24 mouse cellular contexts compared by ENCODE assay signal in the genomic region with DNA sequence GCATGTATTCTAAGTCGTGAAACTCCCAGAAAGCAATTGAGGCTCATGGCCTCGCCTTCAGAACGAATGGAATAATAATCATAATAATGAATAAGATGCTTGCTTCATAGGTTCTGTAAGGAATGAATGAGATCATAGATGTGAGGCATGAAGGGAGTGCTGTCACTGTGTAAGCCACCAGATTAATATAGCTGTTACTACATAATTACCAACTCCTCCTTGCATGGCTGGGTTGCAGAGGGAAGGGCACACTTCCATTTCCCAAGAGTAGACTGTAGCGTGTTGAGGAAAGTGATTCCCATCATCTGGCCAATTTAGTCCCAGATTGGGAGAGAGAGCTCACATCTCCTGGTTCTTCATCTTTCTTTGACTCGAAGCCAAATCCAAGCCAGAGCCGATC.
DNase-seq lines count a peak whose midpoint lies in the region; ATAC-seq and TF ChIP-seq lines count a peak whose summit lies in the region.
"Had no signal": no experiment of that assay in that cellular context is flagged by ENCODE, and none has a peak within 500 bp of the region (broad histone marks: within the 10 kb centered on the region; RNA-seq: fewer than 3 reads in every experiment).

No protein-coding gene starts in this region.

- no peaks in the 10 kb centered on the region for H3K36me3 ChIP-seq in embryonic facial prominence, embryonic 14.5 days (ENCODE audit: control insufficient read depth, insufficient read depth, low read length)
- no peaks in the 10 kb centered on the region for H3K36me3 ChIP-seq in embryonic facial prominence, embryonic 10.5 days (replicated peaks)
- no peaks in the 10 kb centered on the region for H3K36me3 ChIP-seq in hindbrain, postnatal 0 days (ENCODE audit: insufficient read depth, low read length)
- H3K36me3 ChIP-seq in hindbrain, embryonic 12.5 days = no peaks in the 10 kb centered on the region
- no peaks in the 10 kb centered on the region for H3K36me3 ChIP-seq in embryonic facial prominence, embryonic 15.5 days
- H3K36me3 ChIP-seq: embryonic facial prominence, embryonic 13.5 days; forebrain, embryonic 15.5 days; G1E had no signal

- DNase-seq in embryonic facial prominence, embryonic 14.5 days (ENCODE audit: low spot score) = no peak
- DNase-seq in embryonic facial prominence, embryonic 10.5 days (ENCODE audit: low spot score) = no peak
- DNase-seq in hindbrain, postnatal 0 days (ENCODE audit: low spot score) = peak; percentile 10
- peak; percentile 27 for DNase-seq in Muller cell, postnatal 12 days (ENCODE audit: inconsistent ontology term)
- no peak for DNase-seq in layer of hippocampus, adult 9-10 months (ENCODE audit: low spot score)
- no peak for DNase-seq in right cerebral cortex, postnatal 14 days
- DNase-seq: adrenal gland, adult 2 months; adrenal gland, postnatal 10 days; adrenal gland, postnatal 25 days; B cell, adult 2 months; cerebellum, adult 11-12 months; cerebellum, adult 2 months; cerebellum, adult 9-10 months; cerebellum, postnatal 25 days; forebrain, postnatal 0 days had no signal

- no peaks in the 10 kb centered on the region for H3K4me1 ChIP-seq in embryonic facial prominence, embryonic 14.5 days (ENCODE audit: control insufficient read depth, insufficient read depth, low read length)
- no peaks in the 10 kb centered on the region for H3K4me1 ChIP-seq in embryonic facial prominence, embryonic 10.5 days
- no peaks in the 10 kb centered on the region for H3K4me1 ChIP-seq in hindbrain, postnatal 0 days (ENCODE audit: insufficient read depth, low read length)
- H3K4me1 ChIP-seq in hindbrain, embryonic 12.5 days = no peaks in the 10 kb centered on the region
- no peaks in the 10 kb centered on the region for H3K4me1 ChIP-seq in embryonic facial prominence, embryonic 15.5 days
- H3K4me1 ChIP-seq: embryonic facial prominence, embryonic 13.5 days; forebrain, embryonic 13.5 days; forebrain, embryonic 15.5 days had no signal

- ATAC-seq in embryonic facial prominence, embryonic 14.5 days (ENCODE audit: low read depth) = peak; percentile 70
- no peak for ATAC-seq in hindbrain, postnatal 0 days
- no peak for ATAC-seq in hindbrain, embryonic 12.5 days (ENCODE audit: low FRiP score)
- peak; percentile 67; the same call in 1 of the 2 replicates for ATAC-seq in embryonic facial prominence, embryonic 15.5 days (ENCODE audit: insufficient number of reproducible peaks, low FRiP score, low TSS enrichment, low read depth)
- ATAC-seq: CD4-positive, CD25-positive, alpha-beta regulatory T cell, adult 4 months; forebrain, embryonic 13.5 days; forebrain, embryonic 15.5 days; forebrain, postnatal 0 days had no signal

- H3K4me3 ChIP-seq in embryonic facial prominence, embryonic 14.5 days (ENCODE audit: low read depth, low read length) = no peak overlapping the region
- no peak overlapping the region for H3K4me3 ChIP-seq in embryonic facial prominence, embryonic 10.5 days
- no peak overlapping the region for H3K4me3 ChIP-seq in hindbrain, postnatal 0 days (ENCODE audit: low read length)
- H3K4me3 ChIP-seq in hindbrain, embryonic 12.5 days = no peak overlapping the region
- H3K4me3 ChIP-seq in embryonic facial prominence, embryonic 15.5 days (replicated peaks) = no peak overlapping the region
- H3K4me3 ChIP-seq: embryonic facial prominence, embryonic 13.5 days; erythroblast, embryonic 14.5 days; forebrain, embryonic 13.5 days; forebrain, embryonic 15.5 days had no signal

- no peak for TF ChIP-seq CTCF in hindbrain, postnatal 0 days (IDR thresholded peaks at IDR 0.05; ENCODE audit: low read depth)

- H3K9me3 ChIP-seq in embryonic facial prominence, embryonic 14.5 days (ENCODE audit: control insufficient read depth, low read length) = no peaks in the 10 kb centered on the region
- no peaks in the 10 kb centered on the region for H3K9me3 ChIP-seq in embryonic facial prominence, embryonic 10.5 days
- no peaks in the 10 kb centered on the region for H3K9me3 ChIP-seq in hindbrain, postnatal 0 days (ENCODE audit: low read length)
- H3K9me3 ChIP-seq in hindbrain, embryonic 12.5 days (replicated peaks) = no peaks in the 10 kb centered on the region
- H3K9me3 ChIP-seq in embryonic facial prominence, embryonic 15.5 days (replicated peaks) = no peaks in the 10 kb centered on the region
- H3K9me3 ChIP-seq: embryonic facial prominence, embryonic 13.5 days; forebrain, embryonic 13.5 days; forebrain, embryonic 15.5 days; G1E had no signal

- no peak overlapping the region for H3K9ac ChIP-seq in embryonic facial prominence, embryonic 14.5 days (ENCODE audit: low read depth, low read length)
- no peak overlapping the region for H3K9ac ChIP-seq in hindbrain, postnatal 0 days (replicated peaks; ENCODE audit: low read length)
- H3K9ac ChIP-seq in hindbrain, embryonic 12.5 days = no peak overlapping the region
- no peak overlapping the region for H3K9ac ChIP-seq in embryonic facial prominence, embryonic 15.5 days
- H3K9ac ChIP-seq: embryonic facial prominence, embryonic 13.5 days; forebrain, embryonic 13.5 days; forebrain, embryonic 15.5 days; forebrain, postnatal 0 days had no signal

- H3K27me3 ChIP-seq in embryonic facial prominence, embryonic 14.5 days (replicated peaks; ENCODE audit: control insufficient read depth, insufficient read depth, low read length) = no peaks in the 10 kb centered on the region
- H3K27me3 ChIP-seq in embryonic facial prominence, embryonic 10.5 days (replicated peaks; ENCODE audit: low read depth, poor library complexity, severe bottlenecking) = no peaks in the 10 kb centered on the region
- no peaks in the 10 kb centered on the region for H3K27me3 ChIP-seq in hindbrain, postnatal 0 days (ENCODE audit: insufficient read depth, low read length)
- no peaks in the 10 kb centered on the region for H3K27me3 ChIP-seq in hindbrain, embryonic 12.5 days
- H3K27me3 ChIP-seq in embryonic facial prominence, embryonic 15.5 days = no peaks in the 10 kb centered on the region
- H3K27me3 ChIP-seq: CH12.LX; embryonic facial prominence, embryonic 13.5 days; forebrain, embryonic 13.5 days; forebrain, embryonic 15.5 days had no signal

- no peak overlapping the region for H3K27ac ChIP-seq in embryonic facial prominence, embryonic 14.5 days (replicated peaks; ENCODE audit: low read depth, low read length)
- no peak overlapping the region for H3K27ac ChIP-seq in embryonic facial prominence, embryonic 10.5 days (replicated peaks)
- no peak overlapping the region for H3K27ac ChIP-seq in hindbrain, postnatal 0 days
- no peak overlapping the region for H3K27ac ChIP-seq in hindbrain, embryonic 12.5 days
- no peak overlapping the region for H3K27ac ChIP-seq in embryonic facial prominence, embryonic 15.5 days (replicated peaks)
- H3K27ac ChIP-seq: embryonic facial prominence, embryonic 13.5 days; forebrain, embryonic 13.5 days; forebrain, embryonic 15.5 days had no signal

- H3K4me2 ChIP-seq in embryonic facial prominence, embryonic 14.5 days (ENCODE audit: low read depth, low read length) = no peak overlapping the region
- H3K4me2 ChIP-seq in hindbrain, postnatal 0 days (ENCODE audit: low read depth, low read length) = no peak overlapping the region
- no peak overlapping the region for H3K4me2 ChIP-seq in hindbrain, embryonic 12.5 days (replicated peaks)
- no peak overlapping the region for H3K4me2 ChIP-seq in embryonic facial prominence, embryonic 15.5 days (replicated peaks)
- H3K4me2 ChIP-seq: embryonic facial prominence, embryonic 13.5 days; forebrain, embryonic 13.5 days; forebrain, embryonic 15.5 days had no signal

- 76% methylated on average over 6 of the region's 6 CpGs for WGBS in embryonic facial prominence, embryonic 14.5 days
- 90% methylated on average over 6 of the region's 6 CpGs for WGBS in embryonic facial prominence, embryonic 10.5 days
- WGBS in hindbrain, postnatal 0 days = 78% methylated on average over 6 of the region's 6 CpGs
- whole genome bisulfite sequencing in hindbrain, embryonic 12.5 days = 84% methylated on average over 6 of the region's 6 CpGs
- WGBS in embryonic facial prominence, embryonic 15.5 days = 72% methylated on average over 6 of the region's 6 CpGs

Comparison
In these comparisons a context has a peak if more than half of its experiments do, and no peak if none do; other contexts are left out.
1. ATAC-seq: peak in embryonic facial prominence, embryonic 14.5 days (single experiment) and embryonic facial prominence, embryonic 15.5 days (single experiment); none in hindbrain, postnatal 0 days (single experiment) and hindbrain, embryonic 12.5 days (single experiment).
2. DNase-seq: peak in hindbrain, postnatal 0 days (single experiment) and Muller cell, postnatal 12 days (single experiment); none in embryonic facial prominence, embryonic 14.5 days (single experiment), embryonic facial prominence, embryonic 10.5 days (single experiment), layer of hippocampus, adult 9-10 months (single experiment) and right cerebral cortex, postnatal 14 days (single experiment).